Mouse (Mus musculus) brain, embryonic 14.5 days (tissue): ENCODE results near the gene Crnkl1.

ENCODE experiments used
- CTCF ChIP-seq: fragments of 200-500 bp; IDR thresholded peaks from 2 replicates; pipeline ENCODE4 v1.5.1; 2012; ENCODE audit warnings: inconsistent platforms, mild to moderate bottlenecking, moderate library complexity, borderline replicate concordance; ENCODE audit not compliant: insufficient read depth, insufficient read length; ENCODE audit errors: extremely low read depth
- POLR2A ChIP-seq: fragments of 200-500 bp; IDR thresholded peaks from 2 replicates; pipeline ENCODE4 v1.6.1; 2012; ENCODE audit warnings: mild to moderate bottlenecking, inconsistent platforms, borderline replicate concordance; ENCODE audit not compliant: poor library complexity, insufficient read depth, insufficient read length, severe bottlenecking; ENCODE audit errors: extremely low read depth

GRCm38 (mm10) chr2:145956318-145956717 is 21.5 kb upstream of the Crnkl1 start:
- TF ChIP-seq POLR2A (no peak), CTCF (no peak)
